Mouse (Mus musculus): ENCODE results near the gene Coq7. TPM values are rescaled to one million over a fixed set of nuclear protein-coding genes. Genes with fewer than 3 reads are reported as not detected.

The Coq7 gene
- total RNA-seq, 2 experiments from 2014 or later: 38.3 to 40.2 TPM

DNA sequence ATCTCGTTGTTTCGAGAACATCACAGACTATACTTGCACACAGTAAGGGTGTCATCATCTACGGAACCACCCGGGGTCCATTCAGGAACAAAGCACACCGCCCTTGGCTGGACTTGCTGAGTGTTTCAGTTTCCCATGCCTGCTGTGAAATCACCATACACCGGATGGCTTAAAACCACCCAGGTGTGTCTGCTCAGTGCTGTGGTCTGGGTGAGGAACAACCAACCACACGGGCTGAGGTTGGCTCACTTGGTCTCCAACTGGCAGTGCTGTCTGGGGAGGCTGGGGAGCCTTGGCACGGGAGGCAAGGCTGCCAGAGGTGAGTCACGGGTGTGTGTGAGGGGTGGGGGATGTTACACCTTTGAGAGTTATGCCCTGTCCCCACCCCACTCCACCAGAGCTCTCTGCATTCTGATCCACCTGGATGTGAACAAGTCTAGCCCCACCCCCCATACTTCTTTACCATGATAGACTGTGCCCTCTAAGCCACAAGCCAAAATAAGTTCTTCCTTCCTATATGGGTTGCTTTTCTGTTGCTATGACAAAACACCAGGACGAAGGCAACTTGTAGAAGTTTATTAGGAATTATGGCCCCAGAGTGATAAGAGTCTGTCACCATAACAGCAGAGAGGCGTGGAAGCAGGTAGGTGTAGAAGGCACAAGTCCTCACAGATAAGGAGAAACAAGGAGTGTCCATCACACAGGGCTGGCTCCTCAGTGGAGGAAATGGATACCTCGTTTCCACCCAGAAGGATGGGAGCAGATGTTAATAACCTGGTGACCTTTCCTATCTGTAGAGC lies 34.0 kb downstream of the Coq7 start:
- no peak for DNase-seq

- no peak for DNase-seq
Observed at GRCm38 (mm10) chr7:118494892-118495579, 38.1 kb downstream of the Coq7 start.

GRCm38 (mm10) chr7:118493892-118494291 lies 39.3 kb downstream of the Coq7 start:
- DNase-seq: no peak

GRCm38 (mm10) chr7:118491431-118492147 lies 41.6 kb downstream of the Coq7 start, which contains the start of gene Itpripl2:
Itpripl2 (minus strand) TSS chr7:118491975.
- peak; percentile 83 to 91 for DNase-seq

- peak; percentile 10 to 28 for DNase-seq
Observed at GRCm38 (mm10) chr7:118490666-118491430, 42.3 kb downstream of the Coq7 start.

GRCm38 (mm10) chr7:118489706-118490665 lies 43.2 kb downstream of the Coq7 start:
- DNase-seq: peak in 1 of 2 experiments; percentile 14

GRCm38 (mm10) chr7:118488060-118488664 lies 45.0 kb downstream of the Coq7 start:
- DNase-seq: no peak

GRCm38 (mm10) chr7:118486917-118487316 lies 46.2 kb downstream of the Coq7 start:
- no peak for DNase-seq

GRCm38 (mm10) chr7:118483996-118484395 lies 49.2 kb downstream of the Coq7 start:
- no peak for DNase-seq

- DNase-seq: no peak
Observed at GRCm38 (mm10) chr7:118482001-118482400, 51.2 kb downstream of the Coq7 start.

DNA sequence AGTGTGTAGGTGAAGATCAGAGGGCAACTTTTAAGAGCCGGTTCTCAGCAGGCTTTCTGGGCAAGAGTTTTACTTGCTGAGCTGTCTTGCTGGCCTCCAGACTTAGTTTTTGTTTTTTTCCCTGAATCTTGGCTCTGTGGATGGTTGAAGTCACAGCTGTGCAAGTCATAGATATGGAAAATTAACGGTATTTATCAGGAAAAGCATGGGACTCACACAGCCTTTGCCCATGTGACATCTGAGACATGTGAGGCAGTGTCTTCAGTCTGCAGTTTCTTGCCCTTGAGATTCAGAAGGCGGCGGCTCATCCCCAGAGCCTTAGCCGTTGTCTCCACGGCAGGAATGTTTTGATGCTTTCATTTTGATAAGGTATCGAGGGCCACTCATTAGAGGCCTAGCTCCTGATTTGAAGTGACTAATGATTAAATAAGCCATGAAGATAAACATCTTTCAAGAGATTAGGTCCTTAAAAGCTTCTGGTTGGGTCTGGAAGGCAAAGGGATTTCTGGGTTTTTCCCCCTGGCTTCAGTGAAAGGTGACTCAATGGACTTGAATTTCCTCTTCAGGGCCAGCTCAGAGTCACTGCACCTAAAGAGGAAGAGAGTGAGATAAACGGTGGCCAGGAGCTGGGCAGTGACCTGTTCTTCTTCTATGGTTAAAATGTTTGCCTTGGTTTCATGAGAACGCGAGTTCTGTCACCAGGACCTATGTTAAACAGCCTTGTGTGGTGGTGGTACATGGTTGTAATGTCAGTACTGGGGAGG lies 51.9 kb downstream of the Coq7 start:
- no peak for DNase-seq

- no peak for DNase-seq
Observed at GRCm38 (mm10) chr7:118480160-118480709, 52.9 kb downstream of the Coq7 start.

DNA sequence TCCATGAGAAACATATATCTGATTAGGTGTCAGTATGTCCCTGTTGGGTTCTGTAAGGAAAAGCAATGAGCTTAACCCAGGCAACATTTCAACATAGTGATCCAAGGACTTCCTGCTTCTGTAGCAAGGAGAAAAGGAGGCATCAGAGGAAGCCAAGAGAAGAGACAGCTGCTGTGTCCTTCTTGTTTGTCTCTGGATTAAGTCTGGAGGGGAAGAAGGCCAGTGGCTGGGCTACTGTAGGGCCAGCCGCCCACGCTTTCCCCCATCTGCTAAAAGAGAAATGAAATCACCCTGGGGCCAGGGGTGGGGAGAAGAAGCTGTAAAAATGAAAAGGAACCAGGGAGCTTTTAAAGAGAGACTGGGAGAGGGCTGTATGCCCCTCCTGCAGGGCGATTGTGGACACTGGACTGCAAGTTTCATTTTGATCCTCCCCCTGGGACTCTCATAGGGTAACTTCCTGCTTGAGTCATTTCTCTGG lies 54.3 kb downstream of the Coq7 start:
- peak; percentile 24 to 26 for DNase-seq

- DNase-seq: no peak
Observed at GRCm38 (mm10) chr7:118476428-118476827, 56.7 kb downstream of the Coq7 start.

DNA sequence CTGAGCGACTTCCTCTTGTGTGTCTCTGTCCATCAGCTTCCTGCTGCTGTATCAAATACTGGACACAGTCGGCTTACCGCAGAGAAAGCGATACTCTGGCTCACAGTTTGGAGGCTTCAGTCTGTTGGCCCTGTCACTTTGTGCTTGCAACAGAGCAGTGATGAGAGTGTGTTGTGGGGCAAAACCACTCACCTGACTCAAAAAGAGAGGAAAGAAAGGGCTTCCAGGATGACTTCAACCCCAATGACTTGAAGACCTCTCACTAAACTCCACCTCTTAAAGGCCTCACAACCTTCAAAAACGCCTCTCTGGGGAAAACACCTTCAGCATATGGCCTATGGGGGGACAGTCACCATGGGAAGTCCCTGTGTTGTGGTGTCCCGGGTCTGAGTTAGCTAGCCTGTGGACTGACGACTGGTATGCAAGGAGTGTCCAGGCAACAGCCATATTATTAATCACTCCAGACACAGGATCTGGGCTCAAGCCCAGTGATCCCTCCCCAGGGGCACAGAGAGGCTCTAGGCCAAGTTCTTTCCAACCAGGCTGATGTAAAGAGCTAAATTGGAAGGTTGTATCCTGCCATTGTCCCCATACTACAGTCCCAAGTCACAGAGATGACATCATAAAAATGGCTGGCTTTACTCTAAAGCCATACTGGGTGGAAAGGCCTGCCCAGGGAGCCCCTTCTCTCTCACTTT lies 58.0 kb downstream of the Coq7 start:
- DNase-seq: no peak

DNA sequence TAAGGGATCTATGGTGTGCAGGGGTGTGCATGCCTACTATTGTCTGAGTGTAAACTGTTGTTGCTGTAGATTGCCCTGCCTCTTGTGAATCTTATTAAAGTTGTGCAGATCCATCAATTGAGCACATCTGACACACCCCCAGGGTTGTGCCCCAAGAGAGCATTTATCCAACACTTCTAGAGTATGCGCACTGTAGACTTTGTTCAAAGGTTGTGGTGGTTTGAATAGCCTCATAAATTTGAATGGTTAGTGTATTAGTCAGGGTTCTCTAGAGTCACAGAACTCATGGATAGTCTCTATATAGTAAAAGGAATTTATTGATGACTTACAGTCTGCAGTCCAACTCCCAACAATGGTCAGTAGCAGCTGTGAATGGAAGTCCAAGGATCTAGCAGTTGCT lies 60.3 kb downstream of the Coq7 start:
- no peak for DNase-seq

GRCm38 (mm10) chr7:118468060-118468459 lies 65.1 kb downstream of the Coq7 start:
- DNase-seq: no peak

- DNase-seq: no peak
Observed at GRCm38 (mm10) chr7:118464432-118464831, 68.7 kb downstream of the Coq7 start.

All from adrenal gland, postnatal 36 days (tissue).